Mouse (Mus musculus) testis, adult 10 weeks (tissue): ENCODE data around the gene Trim24. TPM values are rescaled to one million over a fixed set of nuclear protein-coding genes. Genes with fewer than 3 reads are reported as not detected.

Experiments
- polyA plus RNA-seq: library from polyadenylated mRNA; stranded (reverse); fragments of 350-450 nt; fragmentation: Illumina TruSeq; extraction: RNeasy Lipid Tissue Mini Kit (QIAGEN cat#74804); gene quantifications from one replicate; pipeline ENCODE4 v1.2.3, GENCODE M21; 2014; ENCODE audit warnings: low read depth, low replicate concordance

Gene Trim24
- polyA plus RNA-seq = 281 TPM

GRCm38 (mm10) chr6:37870245-37871136, at the start of gene Trim24:
Gene Trim24 (plus strand): TSS chr6:37870811.

Other genes starting within 250 kb of the Trim24 start
- 0.49 TPM for gene Svopl, start 176.2 kb downstream of the Trim24 start, polyA plus RNA-seq
- gene Tmem213, start 238.4 kb downstream of the Trim24 start, polyA plus RNA-seq = not detected